Mouse (Mus musculus): ENCODE data around the gene Efcab11.
A peak's percentile ranks its signal among the peaks of the same experiment; 100 is the strongest.

The Efcab11 gene

GRCm38 (mm10) chr12:99884269-99885261 is at the start of gene Efcab11, which contains the start of gene Tdp1:
Gene Efcab11 (minus strand): TSS chr12:99884439.
Gene Tdp1 (plus strand): TSS chr12:99884517.
- DNase-seq, result peak; percentile 94

GRCm38 (mm10) chr12:99933630-99934029 is 49.4 kb upstream of the Efcab11 start:
- no peak for DNase-seq

GRCm38 (mm10) chr12:99932245-99932644 is 48.0 kb upstream of the Efcab11 start:
- DNase-seq, result peak; percentile 37

GRCm38 (mm10) chr12:99929160-99929559 is 44.9 kb upstream of the Efcab11 start:
- DNase-seq, result no peak

- DNase-seq, result peak; percentile 79
These were observed 44.1 kb upstream of the Efcab11 start for GRCm38 (mm10) chr12:99928311-99928710.

- no peak for DNase-seq
These were observed 39.5 kb upstream of the Efcab11 start for GRCm38 (mm10) chr12:99923703-99924102.

GRCm38 (mm10) chr12:99923131-99923606 is 38.9 kb upstream of the Efcab11 start:
- DNase-seq, result peak; percentile 46

- no peak for DNase-seq
These were observed 36.8 kb upstream of the Efcab11 start for GRCm38 (mm10) chr12:99921045-99921444.

GRCm38 (mm10) chr12:99919636-99920035 is 35.4 kb upstream of the Efcab11 start:
- no peak for DNase-seq

GRCm38 (mm10) chr12:99917800-99918427 is 33.7 kb upstream of the Efcab11 start:
- DNase-seq, result peak; percentile 84

GRCm38 (mm10) chr12:99911466-99911865 is 27.2 kb upstream of the Efcab11 start:
- DNase-seq, result no peak

GRCm38 (mm10) chr12:99904537-99904936 is 20.3 kb upstream of the Efcab11 start:
- DNase-seq, result peak; percentile 54

- no peak for DNase-seq
These were observed 18.7 kb upstream of the Efcab11 start for GRCm38 (mm10) chr12:99902867-99903370.

GRCm38 (mm10) chr12:99901973-99902866 is 18.0 kb upstream of the Efcab11 start:
- DNase-seq, result no peak

- DNase-seq, result no peak
These were observed 15.8 kb upstream of the Efcab11 start for GRCm38 (mm10) chr12:99899991-99900390.

GRCm38 (mm10) chr12:99898248-99898870 is 14.1 kb upstream of the Efcab11 start:
- no peak for DNase-seq

- DNase-seq, result no peak
These were observed 13.6 kb upstream of the Efcab11 start for GRCm38 (mm10) chr12:99897846-99898245.

GRCm38 (mm10) chr12:99885282-99885901 is 1.2 kb upstream of the Efcab11 start:
- no peak for DNase-seq

GRCm38 (mm10) chr12:99883713-99884105 is 530 bp downstream of the Efcab11 start:
- no peak for DNase-seq

- DNase-seq, result peak; percentile 89
These were observed 1.1 kb downstream of the Efcab11 start for GRCm38 (mm10) chr12:99883000-99883712.

GRCm38 (mm10) chr12:99874609-99875008 is 9.6 kb downstream of the Efcab11 start:
- DNase-seq, result no peak

Measured in right cerebral cortex, adult 18-20 months (tissue).